Mouse (Mus musculus) hindbrain, embryonic 15.5 days (tissue): ENCODE results near the gene Kansl1. TPM values are rescaled to one million over a fixed set of nuclear protein-coding genes. Genes with fewer than 3 reads are reported as not detected.

Experiments
- ATAC-seq: fragments of 200-750 bp; cut with Nextera tagmentation; 2 replicates; pipeline ENCODE4 v1.8.0; 2017; ENCODE audit warnings: low read depth, moderate number of reproducible peaks, moderate TSS enrichment; ENCODE audit not compliant: low FRiP score
- H3K27ac ChIP-seq: fragments of 300-500 bp; sonication (generic); replicated peaks from 2 replicates; pipeline ENCODE4 v1.5.1; 2015; ENCODE audit warnings: mild to moderate bottlenecking, inconsistent platforms
- H3K27me3 ChIP-seq: fragments of 300-500 bp; sonication (generic); 2 replicates; pipeline ENCODE4 v1.6.1; 2015; ENCODE audit warnings: control low read depth, inconsistent platforms
- H3K36me3 ChIP-seq: fragments of 300-500 bp; sonication (generic); 2 replicates; pipeline ENCODE4 v1.6.1; 2015; ENCODE audit warnings: control low read depth, inconsistent platforms
- H3K4me1 ChIP-seq: fragments of 300-500 bp; sonication (generic); replicated peaks from 2 replicates; pipeline ENCODE4 v1.6.1; 2015; ENCODE audit warnings: control low read depth, inconsistent platforms
- H3K4me2 ChIP-seq: fragments of 300-500 bp; sonication (generic); 2 replicates; pipeline ENCODE4 v1.6.1; 2015; ENCODE audit warnings: moderate library complexity, mild to moderate bottlenecking, inconsistent platforms
- H3K4me3 ChIP-seq: fragments of 300-500 bp; sonication (generic); 2 replicates; pipeline ENCODE4 v1.5.1; 2015; ENCODE audit warnings: mild to moderate bottlenecking, inconsistent platforms
- H3K9ac ChIP-seq: fragments of 300-500 bp; sonication (generic); 2 replicates; pipeline ENCODE4 v1.6.1; 2015; ENCODE audit warnings: inconsistent platforms
- H3K9me3 ChIP-seq: fragments of 300-500 bp; sonication (generic); 2 replicates; pipeline ENCODE4 v1.6.1; 2016; ENCODE audit warnings: control low read depth, inconsistent platforms
- WGBS: fragments of 180-500 bp; shearing (Covaris S2); methylation state at CpG from one replicate; pipeline ENCODE4 v1.1.7; 2015; 5-methylcytosine and 5-hydroxymethylcytosine counted together
- polyA plus RNA-seq: library from polyadenylated mRNA; unstranded; fragments of >200 nt; fragmentation: Nextera tagmentation; extraction: Ambion mirVana; gene quantifications from 2 replicates; pipeline ENCODE4 v1.2.1, GENCODE M21; 2015

Gene Kansl1
- polyA plus RNA-seq, 1 experiment from 2014 or later: 29.0 TPM

- no peaks in the 10 kb centered on the region for H3K36me3 ChIP-seq
- peaks cover 35% of the 10 kb centered on the region for H3K4me1 ChIP-seq
- H3K27ac ChIP-seq: no peak overlapping the region
- H3K27me3 ChIP-seq: no peaks in the 10 kb centered on the region
- no peak for ATAC-seq
- no peak overlapping the region for H3K4me3 ChIP-seq
- H3K4me2 ChIP-seq: no peak overlapping the region
- H3K9ac ChIP-seq: no peak overlapping the region
- no peaks in the 10 kb centered on the region for H3K9me3 ChIP-seq
These were observed 32.9 kb downstream of the Kansl1 start for GRCm38 (mm10) chr11:104435753-104436152.

GRCm38 (mm10) chr11:104435141-104435540, 33.5 kb downstream of the Kansl1 start:
- whole genome bisulfite sequencing: 60% methylated on average over 1 of the region's 1 CpGs
- Histone ChIP-seq H3K27me3 (no peaks in the 10 kb centered on the region), H3K36me3 (no peaks in the 10 kb centered on the region), H3K4me1 (peaks cover 35% of the 10 kb centered on the region), H3K9me3 (no peaks in the 10 kb centered on the region), H3K27ac (no peak overlapping the region), H3K4me3 (no peak overlapping the region), H3K4me2 (no peak overlapping the region), H3K9ac (no peak overlapping the region)
- no peak for ATAC-seq

DNA sequence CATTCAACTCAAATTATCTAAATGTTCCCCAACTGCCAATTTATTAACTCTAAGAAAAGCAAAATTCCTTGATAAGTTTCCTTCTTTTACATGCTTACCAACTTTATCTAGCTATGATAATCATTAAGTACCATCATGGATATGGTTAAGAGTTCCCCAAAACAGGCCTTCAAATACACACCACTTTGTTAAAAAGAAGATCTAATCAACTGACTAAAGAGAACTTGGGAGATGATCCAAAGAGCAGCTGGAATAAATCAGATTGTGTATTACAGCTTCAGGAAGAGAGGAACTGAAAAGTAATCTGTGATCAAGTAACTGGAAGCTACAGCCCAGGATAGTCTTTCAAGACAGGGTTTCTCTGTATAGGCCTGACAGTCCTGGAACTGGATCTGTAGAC, 36.4 kb downstream of the Kansl1 start:
- Histone ChIP-seq H3K27me3 (no peaks in the 10 kb centered on the region), H3K4me3 (no peak overlapping the region), H3K4me2 (no peak overlapping the region), H3K36me3 (0 out of 2 replicates have a peak, but pooled peaks cover 2% of the 10 kb centered on the region), H3K9ac (no peak overlapping the region), H3K9me3 (no peaks in the 10 kb centered on the region), H3K27ac (no peak overlapping the region), H3K4me1 (peaks cover 24% of the 10 kb centered on the region; the same call in 1 of the 2 replicates)
- no peak for ATAC-seq

GRCm38 (mm10) chr11:104431807-104432206, 36.9 kb downstream of the Kansl1 start:
- Histone ChIP-seq H3K4me1 (peaks cover 20% of the 10 kb centered on the region; the same call in 1 of the 2 replicates), H3K27me3 (no peaks in the 10 kb centered on the region), H3K9ac (no peak overlapping the region), H3K27ac (no peak overlapping the region), H3K4me3 (no peak overlapping the region), H3K36me3 (0 out of 2 replicates have a peak, but pooled peaks cover 2% of the 10 kb centered on the region), H3K4me2 (no peak overlapping the region), H3K9me3 (no peaks in the 10 kb centered on the region)
- no peak for ATAC-seq
- 93% methylated on average over 1 of the region's 1 CpGs for WGBS

GRCm38 (mm10) chr11:104424727-104425416, 43.8 kb downstream of the Kansl1 start:
- Histone ChIP-seq H3K9me3 (no peaks in the 10 kb centered on the region), H3K4me2 (no peak overlapping the region), H3K36me3 (peaks cover 21% of the 10 kb centered on the region), H3K4me3 (no peak overlapping the region), H3K4me1 (peaks cover 11% of the 10 kb centered on the region), H3K27me3 (no peaks in the 10 kb centered on the region), H3K27ac (no peak overlapping the region), H3K9ac (no peak overlapping the region)
- WGBS: 86% methylated on average over 16 of the region's 16 CpGs
- ATAC-seq: no peak

- Histone ChIP-seq H3K27me3 (no peaks in the 10 kb centered on the region), H3K4me3 (no peak overlapping the region), H3K27ac (no peak overlapping the region), H3K4me2 (no peak overlapping the region), H3K9ac (no peak overlapping the region), H3K36me3 (peaks cover 6% of the 10 kb centered on the region; the same call in 1 of the 2 replicates), H3K4me1 (peaks cover 4% of the 10 kb centered on the region; the same call in 1 of the 2 replicates), H3K9me3 (no peaks in the 10 kb centered on the region)
- no peak for ATAC-seq
These were observed 56.4 kb downstream of the Kansl1 start for GRCm38 (mm10) chr11:104412254-104412653.

DNA sequence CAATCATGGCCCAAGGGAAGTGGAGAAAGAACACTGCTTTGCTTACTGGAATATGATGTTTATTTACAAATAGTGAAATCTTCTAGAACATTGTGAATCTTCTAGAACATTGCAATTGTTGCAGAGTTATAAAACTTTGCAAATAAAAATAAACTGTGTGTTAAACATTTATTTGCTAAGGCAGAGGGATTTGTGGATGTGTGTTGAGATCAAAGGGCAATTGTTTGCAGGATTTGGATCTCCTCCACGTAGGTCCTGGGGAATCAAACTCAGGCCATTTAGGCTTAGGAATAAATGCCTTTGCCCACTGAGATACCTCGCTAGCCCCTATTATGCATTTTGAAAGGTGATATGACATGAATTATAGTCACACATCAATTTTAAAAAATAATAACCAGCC, 61.3 kb downstream of the Kansl1 start:
- 68% methylated on average over 2 of the region's 2 CpGs for WGBS
- no peak overlapping the region for H3K9ac ChIP-seq
- no peak for ATAC-seq

DNA sequence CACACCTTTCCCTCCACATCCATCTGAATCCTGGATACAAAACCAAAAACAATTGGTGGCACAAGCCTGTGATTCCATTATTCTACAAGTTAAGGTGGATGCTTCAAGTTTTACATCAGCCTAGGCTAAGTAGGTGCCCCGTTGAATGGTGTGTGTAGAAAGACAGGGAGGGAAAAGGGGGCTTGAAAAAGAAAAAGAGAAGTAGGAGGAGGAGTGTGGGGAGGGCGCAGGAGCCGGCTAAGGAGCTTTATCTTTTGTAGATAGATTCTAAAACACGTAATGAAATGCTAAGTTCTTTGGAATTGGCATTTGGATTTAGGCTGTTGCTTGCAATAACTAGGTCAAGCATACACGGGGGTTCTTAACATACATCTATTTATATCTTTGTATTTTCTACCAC, 67.7 kb downstream of the Kansl1 start:
- Histone ChIP-seq H3K9ac (no peak overlapping the region), H3K4me2 (no peak overlapping the region), H3K9me3 (no peaks in the 10 kb centered on the region), H3K27me3 (no peaks in the 10 kb centered on the region), H3K4me1 (peaks cover 18% of the 10 kb centered on the region), H3K36me3 (peaks cover 9% of the 10 kb centered on the region; the same call in 1 of the 2 replicates), H3K27ac (no peak overlapping the region), H3K4me3 (no peak overlapping the region)
- 76% methylated on average over 5 of the region's 5 CpGs for WGBS
- ATAC-seq: no peak

More for the DNA sequence above, 61.3 kb downstream of the Kansl1 start:
- peaks cover 4% of the 10 kb centered on the region; the same call in 1 of the 2 replicates for H3K4me1 ChIP-seq
- H3K9me3 ChIP-seq: no peaks in the 10 kb centered on the region
- H3K4me3 ChIP-seq: no peak overlapping the region
- H3K4me2 ChIP-seq: no peak overlapping the region
- peaks cover 9% of the 10 kb centered on the region; the same call in 1 of the 2 replicates for H3K36me3 ChIP-seq
- no peaks in the 10 kb centered on the region for H3K27me3 ChIP-seq
- H3K27ac ChIP-seq: no peak overlapping the region

- Histone ChIP-seq H3K9me3 (no peaks in the 10 kb centered on the region), H3K4me2 (no peak overlapping the region), H3K4me1 (peaks cover 18% of the 10 kb centered on the region), H3K36me3 (peaks cover 9% of the 10 kb centered on the region; the same call in 1 of the 2 replicates), H3K4me3 (no peak overlapping the region), H3K27me3 (no peaks in the 10 kb centered on the region), H3K9ac (no peak overlapping the region), H3K27ac (no peak overlapping the region)
- WGBS: 56% methylated on average over 4 of the region's 4 CpGs
- no peak for ATAC-seq
These were observed 69.0 kb downstream of the Kansl1 start for GRCm38 (mm10) chr11:104399459-104400216.

DNA sequence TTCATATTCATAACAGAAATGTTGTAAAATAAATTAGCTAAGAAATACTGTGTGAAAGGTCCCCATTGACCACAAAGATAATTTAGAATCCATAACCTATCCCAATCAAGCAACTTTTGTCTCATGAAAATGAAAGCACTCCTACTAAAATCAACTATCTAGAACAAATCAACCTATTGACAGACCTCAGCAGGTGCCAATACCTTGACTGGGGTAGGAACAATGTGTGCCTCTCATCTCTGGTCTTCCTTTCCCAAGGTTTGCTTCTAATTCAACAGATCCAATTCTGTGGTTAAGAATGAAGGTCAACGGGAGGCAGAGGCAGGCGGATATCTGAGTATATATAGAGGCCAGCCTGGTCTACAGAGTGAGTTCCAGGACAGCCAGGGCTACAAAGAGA, 73.0 kb downstream of the Kansl1 start:
- WGBS: 89% methylated on average over 2 of the region's 2 CpGs
- no peak for ATAC-seq
- Histone ChIP-seq H3K4me2 (no peak overlapping the region), H3K27me3 (no peaks in the 10 kb centered on the region), H3K9me3 (no peaks in the 10 kb centered on the region), H3K36me3 (no peaks in the 10 kb centered on the region), H3K27ac (no peak overlapping the region), H3K4me3 (no peak overlapping the region), H3K9ac (no peak overlapping the region), H3K4me1 (peaks cover 9% of the 10 kb centered on the region)

- no peak for ATAC-seq
- Histone ChIP-seq H3K4me1 (no peaks in the 10 kb centered on the region), H3K4me2 (no peak overlapping the region), H3K9ac (no peak overlapping the region), H3K4me3 (no peak overlapping the region), H3K27ac (no peak overlapping the region), H3K36me3 (no peaks in the 10 kb centered on the region), H3K9me3 (no peaks in the 10 kb centered on the region), H3K27me3 (no peaks in the 10 kb centered on the region)
- 77% methylated on average over 6 of the region's 6 CpGs for WGBS
These were observed 75.5 kb downstream of the Kansl1 start for GRCm38 (mm10) chr11:104393196-104393595.

GRCm38 (mm10) chr11:104392153-104392552, 76.5 kb downstream of the Kansl1 start:
- no peaks in the 10 kb centered on the region for H3K4me1 ChIP-seq
- 90% methylated on average over 1 of the region's 1 CpGs for WGBS

More at GRCm38 (mm10) chr11:104392153-104392552, 76.5 kb downstream of the Kansl1 start:
- Histone ChIP-seq H3K9ac (no peak overlapping the region), H3K27ac (no peak overlapping the region), H3K4me3 (no peak overlapping the region), H3K4me2 (no peak overlapping the region), H3K36me3 (no peaks in the 10 kb centered on the region), H3K27me3 (no peaks in the 10 kb centered on the region), H3K9me3 (no peaks in the 10 kb centered on the region)
- no peak for ATAC-seq
